ENCODE assay signal across 31 mouse cellular contexts in genomic region chr6:129304180-129304579, GRCm38 (mm10). TPM values are rescaled to one million over a fixed set of nuclear protein-coding genes. Genes with fewer than 3 reads are reported as not detected.
"Had no signal": no experiment of that assay in that cellular context is flagged by ENCODE, and none has a peak within 500 bp of the region (broad histone marks: within the 10 kb centered on the region; RNA-seq: fewer than 3 reads in every experiment).

No protein-coding gene starts in this region.

- ATAC-seq: hindbrain, postnatal 0 days; intestine, embryonic 16.5 days had no signal

- H3K9ac ChIP-seq: heart, embryonic 13.5 days; heart, embryonic 15.5 days; hindbrain, embryonic 13.5 days; hindbrain, embryonic 15.5 days; limb, embryonic 12.5 days; liver, embryonic 13.5 days had no signal

- H3K4me3 ChIP-seq: heart, adult 2 months; heart, embryonic 13.5 days; heart, embryonic 15.5 days; hindbrain, embryonic 13.5 days; hindbrain, embryonic 15.5 days; layer of hippocampus, adult 2 months; left cerebral cortex, adult 2 months; limb, embryonic 10.5 days; limb, embryonic 12.5 days; liver, embryonic 13.5 days had no signal

- H3K27me3 ChIP-seq: heart, embryonic 13.5 days; heart, embryonic 15.5 days; hindbrain, embryonic 13.5 days; hindbrain, embryonic 15.5 days; limb, embryonic 12.5 days; liver, embryonic 13.5 days had no signal

- H3K27ac ChIP-seq: heart, adult 2 months; heart, embryonic 13.5 days; heart, embryonic 15.5 days; hindbrain, embryonic 13.5 days; hindbrain, embryonic 15.5 days; hindbrain, postnatal 0 days; layer of hippocampus, adult 2 months; left cerebral cortex, adult 2 months; limb, embryonic 10.5 days; limb, embryonic 12.5 days; liver, embryonic 13.5 days had no signal

- DNase-seq: gastrocnemius, postnatal 14 days; gastrocnemius, postnatal 36 days; heart, adult 11 months; heart, adult 2 months; heart, postnatal 14 days; heart, postnatal 36 days; kidney, adult 11 months; kidney, adult 2 months; kidney, adult 9 months; kidney, postnatal 10 days; kidney, postnatal 25 days; kidney, postnatal 4 days; liver; liver, embryonic 13.5 days had no signal

- H3K4me2 ChIP-seq: heart, embryonic 11.5 days; heart, embryonic 13.5 days; heart, embryonic 15.5 days; hindbrain, embryonic 13.5 days; hindbrain, embryonic 15.5 days; limb, embryonic 12.5 days; liver, embryonic 11.5 days; liver, embryonic 13.5 days had no signal

- H3K9me3 ChIP-seq: heart, embryonic 13.5 days; heart, embryonic 15.5 days; hindbrain, embryonic 13.5 days; hindbrain, embryonic 15.5 days; limb, embryonic 10.5 days; limb, embryonic 12.5 days; liver, embryonic 13.5 days had no signal

- H3K36me3 ChIP-seq: heart, embryonic 13.5 days; heart, embryonic 15.5 days; hindbrain, embryonic 13.5 days; hindbrain, embryonic 15.5 days; limb, embryonic 10.5 days; limb, embryonic 12.5 days; liver, embryonic 13.5 days had no signal

- H3K4me1 ChIP-seq: heart, embryonic 13.5 days; heart, embryonic 15.5 days; hindbrain, embryonic 13.5 days; hindbrain, embryonic 15.5 days; limb, embryonic 10.5 days; limb, embryonic 12.5 days; liver, embryonic 13.5 days had no signal

RNA-seq across cellular contexts. Expression of gene 4922502D21Rik, which starts 27.4 kb away (rescaled TPM):
- polyA plus RNA-seq: heart, embryonic 11.5 days; heart, embryonic 13.5 days; heart, embryonic 15.5 days; heart, postnatal 0 days; hindbrain, embryonic 11.5 days; hindbrain, embryonic 13.5 days; hindbrain, embryonic 15.5 days; hindbrain, postnatal 0 days; intestine, embryonic 14.5 days; intestine, embryonic 16.5 days; kidney, embryonic 16.5 days; limb, embryonic 10.5 days; limb, embryonic 12.5 days; limb, embryonic 14.5 days; liver, embryonic 11.5 days; liver, embryonic 13.5 days had no signal

RNA-seq across cellular contexts. Expression of gene Cd69, which starts 28.9 kb away (rescaled TPM):
- polyA plus RNA-seq: heart, embryonic 11.5 days; heart, embryonic 13.5 days; heart, postnatal 0 days; hindbrain, embryonic 13.5 days; hindbrain, embryonic 15.5 days; hindbrain, postnatal 0 days; kidney, embryonic 16.5 days; limb, embryonic 12.5 days had no signal
